Mouse (Mus musculus) cerebellum, adult 2 months (tissue): ENCODE data around the gene Cmtr1.

Source experiments
- CTCF ChIP-seq: fragments of 200-500 bp; IDR thresholded peaks from 2 replicates; pipeline ENCODE4 v1.5.1; 2011; ENCODE audit warnings: low read depth, mild to moderate bottlenecking, control low read depth, low read length, moderate library complexity, borderline replicate concordance; ENCODE audit not compliant: insufficient read depth
- POLR2A ChIP-seq: fragments of 200-500 bp; IDR thresholded peaks from 2 replicates; pipeline ENCODE4 v1.6.1; 2011; ENCODE audit warnings: low read length, control low read depth, borderline replicate concordance; ENCODE audit not compliant: insufficient read depth

- TF ChIP-seq CTCF (no peak), POLR2A (no peak)
Observed at GRCm38 (mm10) chr17:29660762-29661391, 482 bp downstream of the Cmtr1 start.
